Mouse (Mus musculus): ENCODE data around the gene Ddr1.
"Not testable (repeated sequence)": the region's sequence is repeated elsewhere in the genome, so short reads cannot be mapped to it uniquely, and the experiment has no call there.

Ddr1 gene

GRCm38 (mm10) chr17:35704621-35705464 lies at the start of gene Ddr1:
TSS of gene Ddr1 (minus strand) at chr17:35704621.
- peak; percentile 46 for DNase-seq (ENCODE audit: extremely low read depth, low read depth)

GRCm38 (mm10) chr17:35753668-35754067 lies 49.2 kb upstream of the Ddr1 start:
- no peak for DNase-seq (ENCODE audit: extremely low read depth, low read depth)

- DNase-seq (ENCODE audit: extremely low read depth, low read depth) = no peak
Measured at GRCm38 (mm10) chr17:35752221-35752811, 47.9 kb upstream of the Ddr1 start.

GRCm38 (mm10) chr17:35749685-35750084 lies 45.3 kb upstream of the Ddr1 start:
- DNase-seq (ENCODE audit: extremely low read depth, low read depth) = no peak

GRCm38 (mm10) chr17:35744361-35744760 lies 39.9 kb upstream of the Ddr1 start:
- no peak for DNase-seq (ENCODE audit: extremely low read depth, low read depth)

- DNase-seq (ENCODE audit: extremely low read depth, low read depth) = no peak
Measured at GRCm38 (mm10) chr17:35742948-35743347, 38.5 kb upstream of the Ddr1 start.

- peak; percentile 75 for DNase-seq (ENCODE audit: extremely low read depth, low read depth)
Measured at GRCm38 (mm10) chr17:35741589-35742226, 37.3 kb upstream of the Ddr1 start.

- DNase-seq (ENCODE audit: extremely low read depth, low read depth) = peak; percentile 79
Measured at GRCm38 (mm10) chr17:35740276-35740880, 36.0 kb upstream of the Ddr1 start.

- peak; percentile 92 for DNase-seq (ENCODE audit: extremely low read depth, low read depth)
Measured at GRCm38 (mm10) chr17:35739675-35740074, 35.3 kb upstream of the Ddr1 start.

GRCm38 (mm10) chr17:35737743-35738142 lies 33.3 kb upstream of the Ddr1 start:
- DNase-seq (ENCODE audit: extremely low read depth, low read depth) = peak; percentile 62

GRCm38 (mm10) chr17:35736280-35736960 lies 32.0 kb upstream of the Ddr1 start:
- DNase-seq (ENCODE audit: extremely low read depth, low read depth) = no peak

- no peak for DNase-seq (ENCODE audit: extremely low read depth, low read depth)
Measured at GRCm38 (mm10) chr17:35734478-35734877, 30.1 kb upstream of the Ddr1 start.

GRCm38 (mm10) chr17:35733398-35733797 lies 29.0 kb upstream of the Ddr1 start:
- no peak for DNase-seq (ENCODE audit: extremely low read depth, low read depth)

- DNase-seq (ENCODE audit: extremely low read depth, low read depth) = no peak
Measured at GRCm38 (mm10) chr17:35731431-35732145, 27.2 kb upstream of the Ddr1 start.

GRCm38 (mm10) chr17:35730112-35730511 lies 25.7 kb upstream of the Ddr1 start:
- DNase-seq (ENCODE audit: extremely low read depth, low read depth) = not testable (repeated sequence)

GRCm38 (mm10) chr17:35728821-35729220 lies 24.4 kb upstream of the Ddr1 start:
- no peak for DNase-seq (ENCODE audit: extremely low read depth, low read depth)

GRCm38 (mm10) chr17:35727471-35728205 lies 23.2 kb upstream of the Ddr1 start:
- no peak for DNase-seq (ENCODE audit: extremely low read depth, low read depth)

- DNase-seq (ENCODE audit: extremely low read depth, low read depth) = no peak
Measured at GRCm38 (mm10) chr17:35727028-35727427, 22.6 kb upstream of the Ddr1 start.

GRCm38 (mm10) chr17:35725286-35726232 lies 21.1 kb upstream of the Ddr1 start:
- peak; percentile 26 for DNase-seq (ENCODE audit: extremely low read depth, low read depth)

Measured in MEL-GATA-1-ER (cell line).